Mouse (Mus musculus): ENCODE data around the gene Fam20c. TPM values are rescaled to one million over a fixed set of nuclear protein-coding genes. Genes with fewer than 3 reads are reported as not detected.
A peak's percentile ranks its signal among the peaks of the same experiment; 100 is the strongest.

Gene Fam20c
- total and polyA plus RNA-seq, 2 experiments from 2014 or later: 4.4 to 9.1 TPM

- ATAC-seq (ENCODE audit: insufficient read depth, low read depth) (no peak), DNase-seq (ENCODE audit: low spot score) (no peak)
- H3K27ac ChIP-seq (ENCODE audit: low read depth): no peak overlapping the region
- peaks cover 1% of the 10 kb centered on the region; the same call in 1 of the 2 replicates for H3K4me1 ChIP-seq (ENCODE audit: control insufficient read depth, insufficient read depth)
- no peak overlapping the region for H3K4me3 ChIP-seq (ENCODE audit: low read depth, low read length)
- no peak overlapping the region for H3K9ac ChIP-seq (replicated peaks; ENCODE audit: low read depth, low read length)
- H3K27me3 ChIP-seq (ENCODE audit: control insufficient read depth, insufficient read depth, low read length): no peaks in the 10 kb centered on the region
- TF ChIP-seq EP300 (IDR thresholded peaks at IDR 0.05; ENCODE audit: low read depth): no peak
- no peaks in the 10 kb centered on the region for H3K36me3 ChIP-seq (replicated peaks; ENCODE audit: control insufficient read depth, insufficient read depth, low read length)
- 0 out of 2 replicates have a peak, but pooled peaks cover 6% of the 10 kb centered on the region for H3K9me3 ChIP-seq (replicated peaks; ENCODE audit: control insufficient read depth, low read length)
- no peak overlapping the region for H3K4me2 ChIP-seq (ENCODE audit: low read depth, low read length)
- WGBS: 90% methylated on average over 4 of the region's 4 CpGs
Observed at GRCm38 (mm10) chr5:138840981-138841380, 86.7 kb downstream of the Fam20c start.

DNA sequence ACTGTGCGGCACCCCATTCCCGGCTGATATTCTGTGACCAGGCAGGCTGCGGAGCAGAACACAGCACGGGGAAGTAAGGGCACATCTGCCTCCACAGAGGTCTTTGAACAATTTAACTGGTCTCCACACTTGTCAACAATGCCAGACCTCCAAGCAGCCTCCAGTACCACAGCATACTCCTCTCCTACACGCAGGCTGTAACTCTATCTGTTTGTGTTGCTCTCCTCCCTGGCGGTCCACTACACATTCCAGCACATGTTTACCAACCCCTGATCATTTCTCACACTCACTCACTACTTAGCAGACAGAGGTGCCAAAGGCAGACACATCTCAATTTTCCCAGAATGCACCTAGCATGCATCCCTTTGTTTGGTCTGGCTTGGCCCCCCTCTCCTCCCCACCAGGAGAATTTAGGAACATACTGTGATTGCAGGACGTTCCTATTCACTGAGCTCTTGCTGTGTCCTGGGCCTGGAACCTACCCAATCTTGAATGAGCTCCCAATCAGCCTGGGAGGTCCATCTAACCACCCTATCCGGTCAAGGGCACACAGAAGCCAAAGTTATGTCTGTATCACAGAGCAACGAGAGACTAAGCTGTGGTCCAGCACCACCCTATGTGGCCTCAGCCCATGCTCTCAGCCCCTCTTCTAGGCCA is 89.0 kb downstream of the Fam20c start:
- no peak overlapping the region for H3K4me2 ChIP-seq (ENCODE audit: low read depth, low read length)

GRCm38 (mm10) chr5:138846506-138846905 is 92.2 kb downstream of the Fam20c start:
- peak; percentile 54 for ATAC-seq (ENCODE audit: insufficient read depth, low read depth)
- Histone ChIP-seq H3K4me3 (ENCODE audit: low read depth, low read length) (no peak overlapping the region), H3K9me3 (replicated peaks; ENCODE audit: control insufficient read depth, low read length) (no peaks in the 10 kb centered on the region), H3K4me1 (ENCODE audit: control insufficient read depth, insufficient read depth) (peaks cover 6% of the 10 kb centered on the region; the same call in 1 of the 2 replicates), H3K27me3 (ENCODE audit: control insufficient read depth, insufficient read depth, low read length) (no peaks in the 10 kb centered on the region), H3K36me3 (replicated peaks; ENCODE audit: control insufficient read depth, insufficient read depth, low read length) (no peaks in the 10 kb centered on the region), H3K9ac (replicated peaks; ENCODE audit: low read depth, low read length) (no peak overlapping the region), H3K4me2 (ENCODE audit: low read depth, low read length) (no peak overlapping the region), H3K27ac (ENCODE audit: low read depth) (peak overlapping the region; percentile 26; the same call in 1 of the 2 replicates)
- DNase-seq (ENCODE audit: low spot score): peak; percentile 61
- WGBS: 10% methylated on average over 4 of the region's 4 CpGs
- no peak for TF ChIP-seq EP300 (IDR thresholded peaks at IDR 0.05; ENCODE audit: low read depth)
- TF ChIP-seq CTCF (IDR thresholded peaks at IDR 0.05; ENCODE audit: low read depth): no peak

More for the DNA sequence above, 89.0 kb downstream of the Fam20c start:
- H3K9me3 ChIP-seq (replicated peaks; ENCODE audit: control insufficient read depth, low read length): 0 out of 2 replicates have a peak, but pooled peaks cover 6% of the 10 kb centered on the region
- H3K27me3 ChIP-seq (ENCODE audit: control insufficient read depth, insufficient read depth, low read length): no peaks in the 10 kb centered on the region
- ATAC-seq (ENCODE audit: insufficient read depth, low read depth) (peak; percentile 54), DNase-seq (ENCODE audit: low spot score) (no peak)
- no peak overlapping the region for H3K27ac ChIP-seq (ENCODE audit: low read depth)
- no peak overlapping the region for H3K4me3 ChIP-seq (ENCODE audit: low read depth, low read length)
- no peaks in the 10 kb centered on the region for H3K36me3 ChIP-seq (replicated peaks; ENCODE audit: control insufficient read depth, insufficient read depth, low read length)
- no peak for TF ChIP-seq EP300 (IDR thresholded peaks at IDR 0.05; ENCODE audit: low read depth)
- no peak for TF ChIP-seq CTCF (IDR thresholded peaks at IDR 0.05; ENCODE audit: low read depth)
- no peak overlapping the region for H3K9ac ChIP-seq (replicated peaks; ENCODE audit: low read depth, low read length)
- H3K4me1 ChIP-seq (ENCODE audit: control insufficient read depth, insufficient read depth): peaks cover 6% of the 10 kb centered on the region; the same call in 1 of the 2 replicates
- WGBS: 57% methylated on average over 9 of the region's 9 CpGs

DNA sequence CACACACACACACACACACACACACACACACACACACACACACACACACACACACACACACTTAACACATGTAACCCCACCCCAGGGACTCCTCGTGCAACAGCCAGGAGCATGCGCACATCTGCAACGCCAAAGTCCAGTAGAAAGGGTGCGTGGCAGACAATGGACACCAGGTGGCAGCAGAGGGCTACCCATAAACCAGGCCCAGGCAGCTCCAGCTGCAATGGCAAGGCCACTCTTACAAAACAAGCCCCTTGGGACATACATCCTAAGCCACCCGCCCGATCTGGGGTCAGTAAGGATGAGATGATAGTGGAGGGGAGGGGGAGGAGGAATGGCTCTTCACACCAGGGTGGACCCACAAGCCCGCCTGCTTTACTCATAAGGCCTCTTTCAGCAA is 93.8 kb downstream of the Fam20c start:
- H3K4me1 ChIP-seq (ENCODE audit: control insufficient read depth, insufficient read depth): peaks cover 6% of the 10 kb centered on the region; the same call in 1 of the 2 replicates
- ATAC-seq (ENCODE audit: insufficient read depth, low read depth) (peak; percentile 53), DNase-seq (ENCODE audit: low spot score) (peak; percentile 81)
- no peaks in the 10 kb centered on the region for H3K9me3 ChIP-seq (replicated peaks; ENCODE audit: control insufficient read depth, low read length)
- no peaks in the 10 kb centered on the region for H3K36me3 ChIP-seq (replicated peaks; ENCODE audit: control insufficient read depth, insufficient read depth, low read length)
- H3K9ac ChIP-seq (replicated peaks; ENCODE audit: low read depth, low read length): no peak overlapping the region
- H3K4me3 ChIP-seq (ENCODE audit: low read depth, low read length): no peak overlapping the region
- H3K4me2 ChIP-seq (ENCODE audit: low read depth, low read length): no peak overlapping the region
- WGBS: 5% methylated on average over 7 of the region's 7 CpGs
- H3K27ac ChIP-seq (ENCODE audit: low read depth): no peak overlapping the region
- H3K27me3 ChIP-seq (ENCODE audit: control insufficient read depth, insufficient read depth, low read length): no peaks in the 10 kb centered on the region
- TF ChIP-seq EP300 (IDR thresholded peaks at IDR 0.05; ENCODE audit: low read depth) (no peak), CTCF (IDR thresholded peaks at IDR 0.05; ENCODE audit: low read depth) (peak; percentile 97)

GRCm38 (mm10) chr5:138849682-138850461 is 95.6 kb downstream of the Fam20c start:
- DNase-seq (ENCODE audit: low spot score) (no peak), ATAC-seq (ENCODE audit: insufficient read depth, low read depth) (no peak)
- 74% methylated on average over 23 of the region's 23 CpGs for WGBS
- Histone ChIP-seq H3K9ac (replicated peaks; ENCODE audit: low read depth, low read length) (no peak overlapping the region), H3K4me2 (ENCODE audit: low read depth, low read length) (no peak overlapping the region), H3K4me1 (ENCODE audit: control insufficient read depth, insufficient read depth) (peaks cover 6% of the 10 kb centered on the region; the same call in 1 of the 2 replicates), H3K9me3 (replicated peaks; ENCODE audit: control insufficient read depth, low read length) (no peaks in the 10 kb centered on the region), H3K36me3 (replicated peaks; ENCODE audit: control insufficient read depth, insufficient read depth, low read length) (no peaks in the 10 kb centered on the region), H3K27ac (ENCODE audit: low read depth) (no peak overlapping the region), H3K27me3 (ENCODE audit: control insufficient read depth, insufficient read depth, low read length) (no peaks in the 10 kb centered on the region), H3K4me3 (ENCODE audit: low read depth, low read length) (no peak overlapping the region)
- TF ChIP-seq CTCF (IDR thresholded peaks at IDR 0.05; ENCODE audit: low read depth): no peak
- TF ChIP-seq EP300 (IDR thresholded peaks at IDR 0.05; ENCODE audit: low read depth): no peak

Measured in heart, postnatal 0 days (tissue).